Mouse (Mus musculus) stomach, postnatal 0 days (tissue): Measurements from ENCODE around the gene Dpt. TPM values are rescaled to one million over a fixed set of nuclear protein-coding genes. Genes with fewer than 3 reads are reported as not detected.

ENCODE experiments used
- ATAC-seq: fragments of 200-750 bp; cut with Nextera tagmentation; 2 replicates; pipeline ENCODE4 v1.8.0; 2017; ENCODE audit not compliant: low FRiP score, low TSS enrichment
- DNase-seq: peaks from one replicate; pipeline ENCODE4 v3.0.0-alpha.2; 2016; ENCODE audit warnings: low spot score
- H3K27ac ChIP-seq: fragments of 300-500 bp; sonication (generic); replicated peaks from 2 replicates; pipeline ENCODE4 v1.5.1; 2014; ENCODE audit warnings: mild to moderate bottlenecking, control low read depth
- H3K27me3 ChIP-seq: fragments of 300-500 bp; sonication (generic); 2 replicates; pipeline ENCODE4 v1.6.1; 2014; ENCODE audit warnings: low read length; ENCODE audit not compliant: control insufficient read depth, insufficient read depth
- H3K36me3 ChIP-seq: fragments of 300-500 bp; sonication (generic); 2 replicates; pipeline ENCODE4 v1.6.1; 2014; ENCODE audit warnings: low read length, mixed read lengths; ENCODE audit not compliant: control insufficient read depth, insufficient read depth
- H3K4me1 ChIP-seq: fragments of 300-500 bp; sonication (generic); replicated peaks from 2 replicates; pipeline ENCODE4 v1.6.1; 2014; ENCODE audit warnings: antibody characterized with exemption; ENCODE audit not compliant: control insufficient read depth, insufficient read depth
- H3K4me2 ChIP-seq: fragments of 300-500 bp; sonication (generic); replicated peaks from 2 replicates; pipeline ENCODE4 v1.6.1; 2014; ENCODE audit warnings: low read depth, mild to moderate bottlenecking, control low read depth, moderate library complexity
- H3K4me3 ChIP-seq: fragments of 300-500 bp; sonication (generic); 2 replicates; pipeline ENCODE4 v1.5.1; 2014; ENCODE audit warnings: low read depth, low read length, control low read depth
- H3K9ac ChIP-seq: fragments of 300-500 bp; sonication (generic); 2 replicates; pipeline ENCODE4 v1.6.1; 2014; ENCODE audit warnings: mild to moderate bottlenecking, low read length, control low read depth, mixed read lengths
- H3K9me3 ChIP-seq: fragments of 300-500 bp; sonication (generic); 2 replicates; pipeline ENCODE4 v1.6.1; 2016; ENCODE audit warnings: low read length; ENCODE audit not compliant: control insufficient read depth
- CTCF ChIP-seq: IDR thresholded peaks from 2 replicates; pipeline ENCODE4 v1.5.1; 2016; ENCODE audit warnings: antibody characterized with exemption, low read depth, mild to moderate bottlenecking, moderate library complexity
- EP300 ChIP-seq: optimal IDR thresholded peaks from 2 replicates; pipeline ENCODE3; 2016; ENCODE audit warnings: antibody characterized with exemption
- WGBS: fragments of 180-500 bp; shearing (Covaris S2); extraction: QIAGEN DNeasy Blood & Tissue Kit; methylation state at CpG from one replicate; pipeline ENCODE4 v1.1.7; 2014; 5-methylcytosine and 5-hydroxymethylcytosine counted together
- polyA plus RNA-seq: library from polyadenylated mRNA; unstranded; fragments of >200 nt; fragmentation: Nextera tagmentation; extraction: Ambion mirVana; gene quantifications from 2 replicates; pipeline ENCODE4 v1.2.1, GENCODE M21; 2015

The Dpt gene
- polyA plus RNA-seq, 1 experiment from 2014 or later, result 35.6 TPM

- Histone ChIP-seq H3K9ac (no peak overlapping the region), H3K9me3 (no peaks in the 10 kb centered on the region)
- 41% methylated on average over 4 of the region's 4 CpGs for WGBS
These were observed 3.4 kb upstream of the Dpt start for GRCm38 (mm10) chr1:164793049-164793448.

GRCm38 (mm10) chr1:164797746-164798285 is 1.4 kb downstream of the Dpt start:
- no peak for TF ChIP-seq EP300
- no peak for TF ChIP-seq CTCF
- 69% methylated on average over 1 of the region's 1 CpGs for WGBS
- H3K27ac ChIP-seq, result peak overlapping the region; percentile 42
- H3K36me3 ChIP-seq, result no peaks in the 10 kb centered on the region
- H3K4me1 ChIP-seq, result no peaks in the 10 kb centered on the region
- no peaks in the 10 kb centered on the region for H3K27me3 ChIP-seq
- DNase-seq (no peak), ATAC-seq (0 out of 2 replicates have a peak, but pooled peaks have one; percentile 33)
- H3K9ac ChIP-seq, result no peak overlapping the region
- peak overlapping the region; percentile 18; the same call in 1 of the 2 replicates for H3K4me3 ChIP-seq
- no peaks in the 10 kb centered on the region for H3K9me3 ChIP-seq
- peak overlapping the region; percentile 11; the same call in 1 of the 2 replicates for H3K4me2 ChIP-seq

More at GRCm38 (mm10) chr1:164793049-164793448, 3.4 kb upstream of the Dpt start:
- TF ChIP-seq EP300, result no peak
- TF ChIP-seq CTCF, result no peak
- H3K27ac ChIP-seq, result no peak overlapping the region
- no peaks in the 10 kb centered on the region for H3K27me3 ChIP-seq
- no peak overlapping the region for H3K4me3 ChIP-seq
- no peaks in the 10 kb centered on the region for H3K36me3 ChIP-seq
- H3K4me1 ChIP-seq, result no peaks in the 10 kb centered on the region
- ATAC-seq (peak; percentile 47; the same call in 1 of the 2 replicates), DNase-seq (peak; percentile 23)
- H3K4me2 ChIP-seq, result no peak overlapping the region

- no peaks in the 10 kb centered on the region for H3K27me3 ChIP-seq
- 57% methylated on average over 1 of the region's 1 CpGs for WGBS
- no peak overlapping the region for H3K9ac ChIP-seq
- no peak overlapping the region for H3K4me3 ChIP-seq
- peak overlapping the region; percentile 42 for H3K27ac ChIP-seq
- H3K9me3 ChIP-seq, result no peaks in the 10 kb centered on the region
- H3K36me3 ChIP-seq, result no peaks in the 10 kb centered on the region
- H3K4me2 ChIP-seq, result no peak overlapping the region
- DNase-seq (no peak), ATAC-seq (peak; percentile 60; the same call in 1 of the 2 replicates)
- no peak for TF ChIP-seq CTCF
- TF ChIP-seq EP300, result no peak
- H3K4me1 ChIP-seq, result no peaks in the 10 kb centered on the region
These were observed 2.1 kb downstream of the Dpt start for GRCm38 (mm10) chr1:164798471-164798922.

GRCm38 (mm10) chr1:164799161-164799560 is 2.7 kb downstream of the Dpt start:
- no peaks in the 10 kb centered on the region for H3K4me1 ChIP-seq
- ATAC-seq (no peak), DNase-seq (no peak)
- H3K4me2 ChIP-seq, result no peak overlapping the region
- no peak overlapping the region for H3K9ac ChIP-seq
- H3K27me3 ChIP-seq, result no peaks in the 10 kb centered on the region
- H3K9me3 ChIP-seq, result no peaks in the 10 kb centered on the region
- no peak for TF ChIP-seq CTCF
- no peak for TF ChIP-seq EP300
- no peak overlapping the region for H3K4me3 ChIP-seq
- H3K36me3 ChIP-seq, result no peaks in the 10 kb centered on the region
- H3K27ac ChIP-seq, result peak overlapping the region; percentile 42; the same call in 1 of the 2 replicates
- WGBS, result 66% methylated on average over 3 of the region's 3 CpGs

GRCm38 (mm10) chr1:164804277-164804676 is 7.8 kb downstream of the Dpt start:
- TF ChIP-seq CTCF (no peak), EP300 (no peak)
- no peak for ATAC-seq
- no peaks in the 10 kb centered on the region for H3K9me3 ChIP-seq
- H3K27me3 ChIP-seq, result no peaks in the 10 kb centered on the region
- no peak overlapping the region for H3K4me2 ChIP-seq
- H3K27ac ChIP-seq, result no peak overlapping the region
- DNase-seq, result no peak
- H3K36me3 ChIP-seq, result no peaks in the 10 kb centered on the region
- WGBS, result 47% methylated on average over 11 of the region's 11 CpGs
- H3K9ac ChIP-seq, result no peak overlapping the region
- H3K4me1 ChIP-seq, result no peaks in the 10 kb centered on the region
- H3K4me3 ChIP-seq, result no peak overlapping the region

- H3K36me3 ChIP-seq, result no peaks in the 10 kb centered on the region
- no peak for TF ChIP-seq EP300
- TF ChIP-seq CTCF, result no peak
- no peak overlapping the region for H3K27ac ChIP-seq
- H3K4me2 ChIP-seq, result no peak overlapping the region
- DNase-seq, result no peak
- no peaks in the 10 kb centered on the region for H3K4me1 ChIP-seq
- no peak for ATAC-seq
- H3K4me3 ChIP-seq, result no peak overlapping the region
- no peaks in the 10 kb centered on the region for H3K9me3 ChIP-seq
- H3K27me3 ChIP-seq, result no peaks in the 10 kb centered on the region
- H3K9ac ChIP-seq, result no peak overlapping the region
- 76% methylated on average over 10 of the region's 10 CpGs for WGBS
These were observed 8.4 kb downstream of the Dpt start for GRCm38 (mm10) chr1:164804751-164805435.
